Mouse (Mus musculus): ENCODE measurements around the gene Tex13c1.

The Tex13c1 gene

DNA sequence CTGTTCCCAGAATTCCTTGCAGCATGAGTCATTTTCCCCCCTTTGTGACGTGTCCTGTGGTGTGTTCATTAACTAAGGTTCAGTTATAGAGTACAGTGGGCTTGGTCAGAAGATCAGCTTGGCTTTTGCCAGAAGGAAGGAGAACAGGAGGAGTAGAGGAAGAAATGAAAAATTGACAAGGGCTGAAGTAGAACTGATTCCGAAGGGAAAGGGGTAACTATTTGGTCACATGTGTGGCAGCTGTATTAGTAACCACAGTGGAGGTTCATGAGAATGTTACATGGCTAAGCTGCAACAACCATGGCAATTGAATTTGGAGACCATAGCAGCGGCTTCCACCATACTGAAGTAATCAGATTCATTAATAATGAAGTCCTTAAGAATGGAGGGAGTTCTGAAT, at the start of gene Tex13c1:
TSS of gene Tex13c1 (plus strand) at position 301 of the 400 bp plus-strand sequence.
- DNase-seq (ENCODE audit: low read depth, low spot score) = no peak
